In the genomic region with DNA sequence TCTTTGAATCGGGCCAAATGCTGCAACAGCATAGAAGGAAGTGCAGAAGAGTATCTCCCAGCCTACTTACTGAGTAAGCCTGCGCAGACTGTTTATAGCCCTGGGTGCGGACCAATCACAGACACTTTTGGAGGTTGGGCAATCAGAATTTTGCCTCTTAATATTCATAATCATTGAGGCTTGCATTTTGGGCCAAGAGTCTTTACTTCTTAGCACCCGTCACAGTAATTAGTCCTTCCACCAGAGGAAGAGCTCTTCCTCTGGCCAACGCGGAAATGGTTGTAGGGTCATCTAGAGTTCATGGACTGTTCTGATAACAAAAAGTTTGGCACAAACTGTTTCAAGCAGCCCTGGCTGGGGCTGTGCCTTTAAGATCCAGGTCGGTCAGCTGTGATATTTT, we compare ENCODE assay signal across 15 mouse cellular contexts.
DNase-seq lines count a peak whose midpoint lies in the region; ATAC-seq lines count a peak whose summit lies in the region.
"Had no signal": no experiment of that assay in that cellular context is flagged by ENCODE, and none has a peak within 500 bp of the region (broad histone marks: within the 10 kb centered on the region; RNA-seq: fewer than 3 reads in every experiment).

No protein-coding gene starts in this region.

- H3K9me3 ChIP-seq in midbrain, embryonic 11.5 days (ENCODE audit: control insufficient read depth, low read length): no peaks in the 10 kb centered on the region
- no peaks in the 10 kb centered on the region for H3K9me3 ChIP-seq in midbrain, embryonic 16.5 days (replicated peaks; ENCODE audit: control insufficient read depth, low read length, poor library complexity, severe bottlenecking)
- H3K9me3 ChIP-seq in stomach, embryonic 16.5 days (replicated peaks; ENCODE audit: control insufficient read depth, low read length): no peaks in the 10 kb centered on the region
- H3K9me3 ChIP-seq: embryonic facial prominence, embryonic 12.5 days; forebrain, embryonic 13.5 days; hindbrain, embryonic 15.5 days; midbrain, embryonic 10.5 days had no signal

- DNase-seq in adrenal gland, postnatal 14 days: peak; percentile 40
- no peak for DNase-seq in adrenal gland, adult 18-20 months (ENCODE audit: low spot score in 2 of 2)
- peak; percentile 35 for DNase-seq in midbrain, embryonic 11.5 days (ENCODE audit: low spot score, missing footprints)
- peak; percentile 46 for DNase-seq in kidney, adult 9 months
- DNase-seq in layer of hippocampus, postnatal 25 days (ENCODE audit: extremely low spot score in 1 of 2, low spot score in 1 of 2): no peak
- DNase-seq: cerebellum, adult 18-20 months; gastrocnemius, postnatal 25 days; thymus, postnatal 25 days had no signal

- H3K4me2 ChIP-seq in midbrain, embryonic 11.5 days: no peak overlapping the region
- H3K4me2 ChIP-seq in midbrain, embryonic 16.5 days (ENCODE audit: low read length): no peak overlapping the region
- H3K4me2 ChIP-seq in stomach, embryonic 16.5 days (ENCODE audit: low read depth, low read length): no peak overlapping the region
- H3K4me2 ChIP-seq: embryonic facial prominence, embryonic 12.5 days; forebrain, embryonic 13.5 days; hindbrain, embryonic 15.5 days had no signal

- H3K27ac ChIP-seq in midbrain, embryonic 11.5 days (ENCODE audit: low read depth, low read length): no peak overlapping the region
- H3K27ac ChIP-seq in midbrain, embryonic 16.5 days (ENCODE audit: low read length): no peak overlapping the region
- H3K27ac ChIP-seq in stomach, embryonic 16.5 days (ENCODE audit: low read length): 0 out of 2 replicates have a peak overlapping the region, but pooled peaks have one; percentile 11
- H3K27ac ChIP-seq: embryonic facial prominence, embryonic 12.5 days; forebrain, embryonic 13.5 days; hindbrain, embryonic 15.5 days; midbrain, embryonic 10.5 days had no signal

- H3K27me3 ChIP-seq in midbrain, embryonic 11.5 days (ENCODE audit: control insufficient read depth, insufficient read depth, low read length): no peaks in the 10 kb centered on the region
- no peaks in the 10 kb centered on the region for H3K27me3 ChIP-seq in midbrain, embryonic 16.5 days (ENCODE audit: control insufficient read depth, insufficient read depth, low read depth, low read length)
- no peaks in the 10 kb centered on the region for H3K27me3 ChIP-seq in stomach, embryonic 16.5 days (ENCODE audit: control insufficient read depth, insufficient read depth, low read length)
- H3K27me3 ChIP-seq: embryonic facial prominence, embryonic 12.5 days; forebrain, embryonic 13.5 days; hindbrain, embryonic 15.5 days had no signal

- H3K4me3 ChIP-seq in midbrain, embryonic 11.5 days (ENCODE audit: low read depth, low read length): no peak overlapping the region
- no peak overlapping the region for H3K4me3 ChIP-seq in midbrain, embryonic 16.5 days (ENCODE audit: low read depth, low read length)
- no peak overlapping the region for H3K4me3 ChIP-seq in stomach, embryonic 16.5 days (replicated peaks; ENCODE audit: low read length)
- H3K4me3 ChIP-seq: embryonic facial prominence, embryonic 12.5 days; forebrain, embryonic 13.5 days; hindbrain, embryonic 15.5 days; midbrain, embryonic 10.5 days had no signal

- ATAC-seq in midbrain, embryonic 11.5 days (ENCODE audit: low FRiP score): no peak
- no peak for ATAC-seq in midbrain, embryonic 16.5 days
- no peak; the same call in 1 of the 2 replicates for ATAC-seq in stomach, embryonic 16.5 days (ENCODE audit: insufficient read depth, low FRiP score)
- no peak for ATAC-seq in megakaryocyte, adult 5-6 weeks (ENCODE audit: poor library complexity, severe bottlenecking)
- ATAC-seq: forebrain, embryonic 13.5 days had no signal

- no peaks in the 10 kb centered on the region for H3K36me3 ChIP-seq in midbrain, embryonic 11.5 days (ENCODE audit: control insufficient read depth, insufficient read depth, low read length)
- no peaks in the 10 kb centered on the region for H3K36me3 ChIP-seq in midbrain, embryonic 16.5 days (ENCODE audit: control insufficient read depth, insufficient read depth, low read length)
- H3K36me3 ChIP-seq in stomach, embryonic 16.5 days (ENCODE audit: control insufficient read depth, insufficient read depth, low read length): no peaks in the 10 kb centered on the region
- H3K36me3 ChIP-seq: embryonic facial prominence, embryonic 12.5 days; hindbrain, embryonic 15.5 days; midbrain, embryonic 10.5 days had no signal

- no peaks in the 10 kb centered on the region for H3K4me1 ChIP-seq in midbrain, embryonic 11.5 days (ENCODE audit: control insufficient read depth, insufficient read depth, low read length)
- no peaks in the 10 kb centered on the region for H3K4me1 ChIP-seq in midbrain, embryonic 16.5 days (ENCODE audit: control insufficient read depth, insufficient read depth, low read length)
- H3K4me1 ChIP-seq in stomach, embryonic 16.5 days (ENCODE audit: control insufficient read depth, insufficient read depth, low read length): peaks cover 10% of the 10 kb centered on the region; the same call in 1 of the 2 replicates
- H3K4me1 ChIP-seq: forebrain, embryonic 13.5 days; hindbrain, embryonic 15.5 days; midbrain, embryonic 10.5 days had no signal

- no peak overlapping the region for H3K9ac ChIP-seq in midbrain, embryonic 11.5 days (ENCODE audit: low read length)
- no peak overlapping the region for H3K9ac ChIP-seq in midbrain, embryonic 16.5 days (ENCODE audit: low read depth, low read length)
- no peak overlapping the region for H3K9ac ChIP-seq in stomach, embryonic 16.5 days (ENCODE audit: low read length)
- H3K9ac ChIP-seq: embryonic facial prominence, embryonic 12.5 days; forebrain, embryonic 13.5 days; hindbrain, embryonic 15.5 days had no signal

- 83% methylated on average over 7 of the region's 7 CpGs for WGBS in midbrain, embryonic 11.5 days
- 90% methylated on average over 7 of the region's 7 CpGs for WGBS in midbrain, embryonic 16.5 days
- WGBS in stomach, embryonic 16.5 days: 40% methylated on average over 7 of the region's 7 CpGs

Comparison
In these comparisons a context has a peak if more than half of its experiments do, and no peak if none do; other contexts are left out.
1. DNase-seq: peak in adrenal gland, postnatal 14 days (single experiment), midbrain, embryonic 11.5 days (single experiment) and kidney, adult 9 months (single experiment); none in adrenal gland, adult 18-20 months (0 of 2) and layer of hippocampus, postnatal 25 days (0 of 2).